Mouse (Mus musculus) cerebellum, adult 18-20 months (tissue): ENCODE results near the gene Cmtm6.

Source experiments
- DNase-seq, 2 experiments: peaks; one replicate each; pipeline ENCODE4 v3.0.0; 2021

Cmtm6 gene

GRCm38 (mm10) chr9:114731871-114732682 lies 1.2 kb downstream of the Cmtm6 start:
- no peak for DNase-seq

GRCm38 (mm10) chr9:114733238-114733637 lies 2.3 kb downstream of the Cmtm6 start:
- DNase-seq = no peak

GRCm38 (mm10) chr9:114736442-114736841 lies 5.5 kb downstream of the Cmtm6 start:
- no peak for DNase-seq

GRCm38 (mm10) chr9:114740336-114740735 lies 9.4 kb downstream of the Cmtm6 start:
- no peak for DNase-seq

GRCm38 (mm10) chr9:114742731-114743130 lies 11.8 kb downstream of the Cmtm6 start:
- DNase-seq = no peak

GRCm38 (mm10) chr9:114745163-114745562 lies 14.2 kb downstream of the Cmtm6 start:
- no peak for DNase-seq

- no peak for DNase-seq
These were observed 14.7 kb downstream of the Cmtm6 start for GRCm38 (mm10) chr9:114745654-114746053.

- no peak for DNase-seq
These were observed 16.1 kb downstream of the Cmtm6 start for GRCm38 (mm10) chr9:114747012-114747411.

GRCm38 (mm10) chr9:114747466-114747865 lies 16.6 kb downstream of the Cmtm6 start:
- no peak for DNase-seq

- DNase-seq = no peak
These were observed 20.7 kb downstream of the Cmtm6 start for GRCm38 (mm10) chr9:114751582-114751981.

- no peak for DNase-seq
These were observed 21.4 kb downstream of the Cmtm6 start for GRCm38 (mm10) chr9:114752311-114752710.

GRCm38 (mm10) chr9:114752863-114753484 lies 22.1 kb downstream of the Cmtm6 start:
- DNase-seq = peak; percentile 92 to 95

- no peak for DNase-seq
These were observed 27.4 kb downstream of the Cmtm6 start for GRCm38 (mm10) chr9:114758272-114758671.

- no peak for DNase-seq
These were observed 27.9 kb downstream of the Cmtm6 start for GRCm38 (mm10) chr9:114758801-114759200.

- DNase-seq = no peak
These were observed 29.0 kb downstream of the Cmtm6 start for GRCm38 (mm10) chr9:114759886-114760285.

- no peak for DNase-seq
These were observed 29.4 kb downstream of the Cmtm6 start for GRCm38 (mm10) chr9:114760353-114760752.

GRCm38 (mm10) chr9:114761848-114762247 lies 30.9 kb downstream of the Cmtm6 start:
- no peak for DNase-seq

GRCm38 (mm10) chr9:114763341-114763740 lies 32.4 kb downstream of the Cmtm6 start:
- DNase-seq = no peak

GRCm38 (mm10) chr9:114767030-114767429 lies 36.1 kb downstream of the Cmtm6 start:
- DNase-seq = peak; percentile 69 to 72

GRCm38 (mm10) chr9:114767507-114767906 lies 36.6 kb downstream of the Cmtm6 start:
- DNase-seq = no peak

- DNase-seq = no peak
These were observed 37.1 kb downstream of the Cmtm6 start for GRCm38 (mm10) chr9:114768066-114768465.

- DNase-seq = no peak
These were observed 39.3 kb downstream of the Cmtm6 start for GRCm38 (mm10) chr9:114770224-114770623.

- no peak for DNase-seq
These were observed 40.6 kb downstream of the Cmtm6 start for GRCm38 (mm10) chr9:114771565-114771964.

- DNase-seq = no peak
These were observed 43.7 kb downstream of the Cmtm6 start for GRCm38 (mm10) chr9:114774629-114775028.
